Mouse (Mus musculus): Measurements from ENCODE around the gene Ccr9. TPM values are rescaled to one million over a fixed set of nuclear protein-coding genes. Genes with fewer than 3 reads are reported as not detected.
"Not testable (repeated sequence)": the region's sequence is repeated elsewhere in the genome, so short reads cannot be mapped to it uniquely, and the experiment has no call there.

Ccr9 gene
- polyA plus RNA-seq, 1 experiment: not detected

DNA sequence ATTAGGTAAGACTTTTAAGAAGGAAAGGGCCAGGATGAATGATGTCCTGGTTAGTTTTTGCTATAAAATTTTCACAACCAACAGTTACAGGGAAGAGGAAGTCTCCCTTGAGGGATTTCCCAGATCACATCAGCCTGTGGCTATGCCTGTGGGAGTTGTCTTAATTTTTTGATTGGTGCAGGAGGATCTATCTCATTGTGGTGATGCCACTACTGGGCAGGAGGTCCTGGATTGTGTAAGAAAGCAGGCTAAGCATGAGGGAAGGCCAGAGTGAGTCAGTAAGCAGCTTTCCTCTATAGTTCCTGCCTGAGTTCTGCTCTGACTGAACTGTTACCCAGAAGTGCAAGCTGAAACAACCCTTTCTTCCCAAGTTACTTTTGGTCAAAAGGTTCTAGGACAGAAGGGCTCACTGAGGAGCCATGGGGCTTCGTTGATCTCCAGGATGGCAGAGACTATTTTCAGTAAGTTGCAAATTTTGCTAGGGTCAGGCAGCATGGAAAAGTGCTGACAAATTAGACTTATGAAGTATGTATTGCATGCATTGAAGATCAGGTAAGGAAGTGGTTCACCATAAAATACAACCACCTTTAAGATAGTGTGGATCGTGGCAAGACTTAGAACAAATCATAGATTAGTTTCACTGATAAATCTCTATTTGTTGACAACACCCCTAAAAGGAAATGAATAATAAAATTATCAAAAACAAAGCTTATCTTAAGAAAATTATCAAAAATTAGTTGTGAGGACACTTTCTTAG lies 44.7 kb downstream of the Ccr9 start:
- Histone ChIP-seq H3K27me3 (ENCODE audit: control insufficient read depth, insufficient read depth, low read length, poor library complexity, severe bottlenecking) (no peaks in the 10 kb centered on the region), H3K9ac (ENCODE audit: low read depth, poor library complexity, severe bottlenecking) (no peak overlapping the region), H3K36me3 (ENCODE audit: control insufficient read depth, insufficient read depth, low read length, poor library complexity, severe bottlenecking) (no peaks in the 10 kb centered on the region), H3K4me3 (ENCODE audit: low read depth, low read length) (no peak overlapping the region), H3K9me3 (replicated peaks; ENCODE audit: control insufficient read depth, insufficient read depth, low read length, poor library complexity, severe bottlenecking) (no peaks in the 10 kb centered on the region; the same call in 1 of the 2 replicates), H3K4me1 (ENCODE audit: control insufficient read depth, insufficient read depth, low read length) (no peaks in the 10 kb centered on the region), H3K27ac (ENCODE audit: insufficient read depth, low read length) (no peak overlapping the region)
- no peak for TF ChIP-seq POLR2A (IDR thresholded peaks at IDR 0.05; ENCODE audit: insufficient read depth, low read length)
- no peak for TF ChIP-seq CTCF (IDR thresholded peaks at IDR 0.05; ENCODE audit: low read depth, low read length)
- no peak for TF ChIP-seq EP300 (IDR thresholded peaks at IDR 0.05; ENCODE audit: insufficient read depth, low read depth, low read length)

GRCm38 (mm10) chr9:123731271-123731670 lies 53.0 kb downstream of the Ccr9 start:
- no peaks in the 10 kb centered on the region for H3K27me3 ChIP-seq (ENCODE audit: control insufficient read depth, insufficient read depth, low read length, poor library complexity, severe bottlenecking)
- no peak overlapping the region for H3K9ac ChIP-seq (ENCODE audit: low read depth, poor library complexity, severe bottlenecking)
- no peaks in the 10 kb centered on the region for H3K4me1 ChIP-seq (ENCODE audit: control insufficient read depth, insufficient read depth, low read length)
- TF ChIP-seq EP300 (IDR thresholded peaks at IDR 0.05; ENCODE audit: insufficient read depth, low read depth, low read length) (no peak), POLR2A (IDR thresholded peaks at IDR 0.05; ENCODE audit: insufficient read depth, low read length) (no peak), CTCF (IDR thresholded peaks at IDR 0.05; ENCODE audit: low read depth, low read length) (no peak)
- H3K9me3 ChIP-seq (replicated peaks; ENCODE audit: control insufficient read depth, insufficient read depth, low read length, poor library complexity, severe bottlenecking): no peaks in the 10 kb centered on the region
- no peak overlapping the region for H3K4me3 ChIP-seq (ENCODE audit: low read depth, low read length)
- no peaks in the 10 kb centered on the region for H3K36me3 ChIP-seq (ENCODE audit: control insufficient read depth, insufficient read depth, low read length, poor library complexity, severe bottlenecking)
- no peak overlapping the region for H3K27ac ChIP-seq (ENCODE audit: insufficient read depth, low read length)

GRCm38 (mm10) chr9:123734133-123734532 lies 55.9 kb downstream of the Ccr9 start:
- Histone ChIP-seq H3K4me1 (ENCODE audit: control insufficient read depth, insufficient read depth, low read length) (no peaks in the 10 kb centered on the region), H3K9ac (ENCODE audit: low read depth, poor library complexity, severe bottlenecking) (no peak overlapping the region), H3K27me3 (ENCODE audit: control insufficient read depth, insufficient read depth, low read length, poor library complexity, severe bottlenecking) (no peaks in the 10 kb centered on the region), H3K4me3 (ENCODE audit: low read depth, low read length) (no peak overlapping the region), H3K27ac (ENCODE audit: insufficient read depth, low read length) (no peak overlapping the region), H3K36me3 (ENCODE audit: control insufficient read depth, insufficient read depth, low read length, poor library complexity, severe bottlenecking) (no peaks in the 10 kb centered on the region), H3K9me3 (replicated peaks; ENCODE audit: control insufficient read depth, insufficient read depth, low read length, poor library complexity, severe bottlenecking) (no peaks in the 10 kb centered on the region)
- TF ChIP-seq CTCF (IDR thresholded peaks at IDR 0.05; ENCODE audit: low read depth, low read length): no peak
- no peak for TF ChIP-seq POLR2A (IDR thresholded peaks at IDR 0.05; ENCODE audit: insufficient read depth, low read length)
- no peak for TF ChIP-seq EP300 (IDR thresholded peaks at IDR 0.05; ENCODE audit: insufficient read depth, low read depth, low read length)

DNA sequence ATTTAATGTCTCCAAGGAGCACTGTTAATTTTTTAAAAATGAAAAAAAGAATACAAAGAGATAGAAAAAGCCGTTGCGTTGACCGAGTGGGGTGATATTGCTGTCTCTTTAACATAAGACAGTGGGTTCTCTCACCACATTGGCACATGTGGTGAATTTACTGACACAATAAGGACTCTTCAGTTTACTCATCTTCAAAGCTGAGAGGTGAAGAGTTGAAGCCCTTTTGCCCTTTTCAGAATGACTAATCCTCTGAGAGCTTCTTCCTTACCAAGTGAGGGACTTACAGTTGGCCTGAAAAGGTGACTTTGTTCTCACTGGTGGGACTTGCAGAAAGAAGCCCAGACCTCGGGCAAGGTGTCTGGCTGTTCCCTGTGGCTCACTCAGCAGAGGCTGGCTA lies 62.6 kb downstream of the Ccr9 start:
- Histone ChIP-seq H3K27ac (ENCODE audit: insufficient read depth, low read length) (no peak overlapping the region), H3K4me1 (ENCODE audit: control insufficient read depth, insufficient read depth, low read length) (no peaks in the 10 kb centered on the region), H3K4me3 (ENCODE audit: low read depth, low read length) (no peak overlapping the region), H3K9me3 (replicated peaks; ENCODE audit: control insufficient read depth, insufficient read depth, low read length, poor library complexity, severe bottlenecking) (no peaks in the 10 kb centered on the region), H3K36me3 (ENCODE audit: control insufficient read depth, insufficient read depth, low read length, poor library complexity, severe bottlenecking) (no peaks in the 10 kb centered on the region), H3K9ac (ENCODE audit: low read depth, poor library complexity, severe bottlenecking) (no peak overlapping the region), H3K27me3 (ENCODE audit: control insufficient read depth, insufficient read depth, low read length, poor library complexity, severe bottlenecking) (no peaks in the 10 kb centered on the region)
- TF ChIP-seq POLR2A (IDR thresholded peaks at IDR 0.05; ENCODE audit: insufficient read depth, low read length) (no peak), CTCF (IDR thresholded peaks at IDR 0.05; ENCODE audit: low read depth, low read length) (no peak)

GRCm38 (mm10) chr9:123749687-123750086 lies 71.4 kb downstream of the Ccr9 start:
- H3K4me3 ChIP-seq (ENCODE audit: low read depth, low read length); H3K4me1 ChIP-seq (ENCODE audit: control insufficient read depth, insufficient read depth, low read length); H3K36me3 ChIP-seq (ENCODE audit: control insufficient read depth, insufficient read depth, low read length, poor library complexity, severe bottlenecking); H3K27me3 ChIP-seq (ENCODE audit: control insufficient read depth, insufficient read depth, low read length, poor library complexity, severe bottlenecking); H3K27ac ChIP-seq (ENCODE audit: insufficient read depth, low read length); H3K9me3 ChIP-seq (replicated peaks; ENCODE audit: control insufficient read depth, insufficient read depth, low read length, poor library complexity, severe bottlenecking); H3K9ac ChIP-seq (ENCODE audit: low read depth, poor library complexity, severe bottlenecking): not testable (repeated sequence)

DNA sequence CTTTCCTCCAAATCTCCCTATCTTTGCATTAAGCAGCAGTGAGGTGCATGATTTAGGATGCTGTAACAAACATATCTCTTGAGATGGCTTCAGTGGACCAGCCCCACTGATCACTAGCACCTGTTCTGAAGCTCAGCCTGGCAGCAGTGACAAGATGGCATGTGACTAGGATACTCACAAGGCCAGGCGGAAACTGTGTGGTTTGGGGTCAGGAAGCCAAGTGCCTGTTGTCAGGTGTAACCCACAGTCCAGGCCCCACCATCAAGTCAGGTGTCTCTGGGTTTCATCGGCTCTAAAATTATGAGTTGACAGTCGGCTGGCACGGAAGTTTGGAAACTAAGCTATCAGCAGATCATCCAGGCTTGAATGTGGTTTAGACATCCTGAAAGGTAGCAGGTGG lies 76.1 kb downstream of the Ccr9 start:
- Histone ChIP-seq H3K36me3 (ENCODE audit: control insufficient read depth, insufficient read depth, low read length, poor library complexity, severe bottlenecking) (no peaks in the 10 kb centered on the region), H3K27me3 (ENCODE audit: control insufficient read depth, insufficient read depth, low read length, poor library complexity, severe bottlenecking) (no peaks in the 10 kb centered on the region), H3K4me1 (ENCODE audit: control insufficient read depth, insufficient read depth, low read length) (no peaks in the 10 kb centered on the region), H3K27ac (ENCODE audit: insufficient read depth, low read length) (no peak overlapping the region), H3K4me3 (ENCODE audit: low read depth, low read length) (no peak overlapping the region), H3K9ac (ENCODE audit: low read depth, poor library complexity, severe bottlenecking) (no peak overlapping the region), H3K9me3 (replicated peaks; ENCODE audit: control insufficient read depth, insufficient read depth, low read length, poor library complexity, severe bottlenecking) (peaks cover 4% of the 10 kb centered on the region)
- TF ChIP-seq POLR2A (IDR thresholded peaks at IDR 0.05; ENCODE audit: insufficient read depth, low read length) (no peak), EP300 (IDR thresholded peaks at IDR 0.05; ENCODE audit: insufficient read depth, low read depth, low read length) (no peak), CTCF (IDR thresholded peaks at IDR 0.05; ENCODE audit: low read depth, low read length) (no peak)

Data from ES-Bruce4 (cell line).